Mouse (Mus musculus) layer of hippocampus, postnatal 25 days (tissue): ENCODE measurements at regions not wholly inside any gene's neighbourhood (a gene's known extent, or its start where the extent isn't known, plus 50 kb on each side); places are given as distances from the start of the nearest gene placed in this dataset.
A peak's percentile ranks its signal among the peaks of the same experiment; 100 is the strongest.

Experiments
- DNase-seq, 2 experiments: peaks; one replicate each; pipeline ENCODE4 v3.0.0; 2022; ENCODE audit warnings: mixed read lengths in 2 of 2, low spot score in 1 of 2; ENCODE audit errors: extremely low spot score in 1 of 2

DNA sequence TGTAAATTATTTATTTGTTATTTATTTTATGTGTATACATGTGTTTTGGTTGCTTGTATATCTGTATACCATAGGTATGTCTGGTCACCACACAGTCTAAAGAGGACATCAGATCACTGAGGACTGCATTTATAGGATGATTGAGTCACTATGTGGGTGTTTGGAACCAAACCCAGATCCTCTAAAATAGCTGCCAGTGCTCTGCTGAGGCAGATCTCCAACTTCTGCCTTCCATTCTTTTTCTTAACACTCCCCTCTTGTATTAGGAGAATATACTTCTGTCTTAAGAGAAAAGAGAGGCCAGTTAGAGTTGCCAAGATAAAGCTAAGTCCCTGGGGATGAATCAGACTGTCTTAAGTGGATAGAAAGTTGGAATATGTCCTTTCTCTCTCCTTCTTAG lies 424.2 kb downstream of the Cntn6 start:
- no peak for DNase-seq

DNA sequence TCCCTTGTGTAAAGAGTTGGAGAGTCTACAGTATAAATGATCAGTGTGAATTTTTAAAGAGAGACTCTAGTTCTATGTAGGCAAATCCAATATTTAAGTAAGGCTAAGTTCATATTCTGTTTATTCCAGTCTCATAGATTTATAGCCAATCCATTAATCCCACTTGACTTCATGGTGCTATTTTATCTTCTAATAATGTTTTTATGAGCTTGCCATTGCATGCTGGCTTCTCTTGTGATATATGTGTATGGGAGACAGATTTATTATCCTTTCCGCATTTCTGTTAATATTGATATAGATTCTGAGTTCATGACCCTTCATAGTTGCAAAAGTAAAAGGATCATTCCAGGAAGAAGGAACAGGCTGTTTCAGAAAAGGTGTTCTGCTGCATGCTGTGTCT lies 430.0 kb downstream of the Cntn6 start:
- no peak for DNase-seq

DNA sequence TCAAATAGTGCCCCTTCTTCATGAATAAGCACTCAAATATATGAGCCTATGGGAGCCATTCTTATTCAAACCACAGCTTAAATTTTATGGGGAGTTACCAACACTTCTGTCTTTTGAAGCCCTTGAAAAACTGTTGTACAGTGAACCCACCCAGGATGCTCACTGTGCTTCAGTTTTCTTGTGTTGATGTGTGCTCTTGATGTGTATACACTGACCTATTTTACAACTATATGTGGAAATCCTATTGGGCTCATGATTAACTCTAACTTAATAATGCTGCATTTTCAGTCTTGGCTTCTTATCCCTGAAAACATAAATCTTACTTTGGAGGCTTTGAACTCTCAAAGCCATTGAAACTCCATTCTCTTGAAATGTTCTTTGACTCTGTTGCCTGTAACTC lies 433.5 kb downstream of the Cntn6 start:
- DNase-seq, result no peak

DNA sequence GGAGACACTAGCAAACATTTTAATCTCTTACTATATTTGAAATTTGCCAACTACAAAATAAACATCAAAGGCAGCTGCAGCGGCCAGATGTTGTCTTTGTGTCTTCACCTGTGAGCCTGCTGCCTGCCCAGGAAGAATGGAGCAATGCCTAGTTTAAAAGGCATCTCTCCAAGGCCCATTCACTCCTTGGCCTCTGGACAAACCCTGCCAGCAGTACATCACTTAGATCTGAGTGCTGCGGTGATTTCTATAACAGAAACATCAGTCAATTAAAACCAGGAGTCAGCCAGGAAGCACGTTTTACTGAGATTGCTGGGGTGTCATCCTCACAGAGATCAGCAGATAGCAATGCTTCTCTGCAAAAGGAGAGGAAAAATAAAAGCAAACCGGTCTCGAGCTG lies 437.7 kb downstream of the Cntn6 start:
- no peak for DNase-seq

DNA sequence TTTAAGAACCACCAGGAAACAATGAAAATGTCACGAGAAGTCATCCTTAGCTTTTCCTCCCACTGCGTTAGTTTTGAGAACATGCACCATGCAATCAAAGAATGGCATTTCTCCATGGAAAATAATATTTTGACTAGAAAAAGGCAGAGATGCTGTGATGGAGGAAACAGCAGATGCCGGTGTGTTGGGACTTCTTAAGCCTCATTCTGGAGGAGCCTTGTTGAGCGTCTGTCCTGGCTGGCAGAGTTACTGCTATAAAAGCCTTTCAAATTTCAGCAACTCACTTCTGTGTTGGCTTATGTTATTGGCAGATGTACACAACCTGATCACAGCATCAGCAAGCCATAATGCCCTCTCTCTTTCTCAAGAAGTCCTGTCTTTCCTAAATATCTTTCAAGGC lies 439.6 kb downstream of the Cntn6 start:
- DNase-seq, result no peak

DNA sequence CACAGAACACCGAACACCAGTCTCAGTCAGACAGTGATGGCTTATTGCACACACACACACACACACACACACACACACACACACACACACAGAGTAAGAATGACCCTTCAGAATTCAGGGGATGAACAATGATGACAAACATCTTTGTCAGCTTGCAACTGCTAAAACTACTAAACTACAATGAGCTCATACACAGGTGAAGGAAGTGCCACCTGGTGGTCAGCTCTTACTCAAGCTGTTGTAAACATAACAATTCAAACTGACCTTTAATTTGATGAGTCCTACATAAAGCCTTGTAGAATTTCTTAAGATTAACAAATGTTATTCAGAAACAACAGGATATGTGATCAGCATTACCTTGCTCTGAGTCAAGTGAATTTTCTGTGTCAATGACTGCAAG lies 446.5 kb downstream of the Cntn6 start:
- DNase-seq, result no peak

DNA sequence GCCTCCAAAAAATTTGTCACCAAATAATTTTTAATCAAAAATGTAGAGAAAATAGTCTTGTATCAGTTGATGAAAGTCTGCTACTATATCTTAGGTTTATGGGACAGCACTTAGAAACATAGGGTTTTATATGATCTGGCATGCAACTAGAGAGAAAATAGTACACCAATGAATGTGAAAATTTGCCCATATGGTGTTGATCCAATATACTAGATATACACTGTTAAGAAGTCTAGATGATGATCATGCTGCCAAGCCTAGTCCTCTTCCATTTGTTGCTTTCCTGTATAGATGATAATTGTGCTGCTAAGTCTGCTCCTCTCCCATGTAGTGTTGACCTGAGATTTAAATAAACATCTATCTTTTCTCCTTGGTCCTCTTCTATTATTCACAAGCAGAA lies 481.9 kb downstream of the Cntn6 start:
- DNase-seq, result no peak

DNA sequence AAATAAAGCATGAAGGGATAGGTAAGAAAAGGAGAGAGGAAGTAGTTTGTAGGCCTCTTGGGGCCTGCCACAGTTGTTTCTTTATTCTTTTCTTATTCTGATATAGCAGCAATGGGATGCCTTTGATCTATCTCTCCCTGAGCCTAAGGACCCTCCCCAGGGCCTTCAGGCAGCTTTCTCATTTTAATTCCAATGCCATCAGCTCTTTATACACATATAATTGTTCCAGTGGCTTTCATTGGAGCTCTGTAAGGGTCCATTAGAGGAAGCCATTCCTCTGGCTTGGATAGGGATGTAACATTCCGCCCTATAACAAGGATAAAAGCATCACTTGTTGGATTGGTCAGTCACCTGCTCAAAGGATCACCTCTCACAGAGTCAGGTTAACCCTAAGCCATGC lies 491.6 kb downstream of the Cntn6 start:
- no peak for DNase-seq

DNA sequence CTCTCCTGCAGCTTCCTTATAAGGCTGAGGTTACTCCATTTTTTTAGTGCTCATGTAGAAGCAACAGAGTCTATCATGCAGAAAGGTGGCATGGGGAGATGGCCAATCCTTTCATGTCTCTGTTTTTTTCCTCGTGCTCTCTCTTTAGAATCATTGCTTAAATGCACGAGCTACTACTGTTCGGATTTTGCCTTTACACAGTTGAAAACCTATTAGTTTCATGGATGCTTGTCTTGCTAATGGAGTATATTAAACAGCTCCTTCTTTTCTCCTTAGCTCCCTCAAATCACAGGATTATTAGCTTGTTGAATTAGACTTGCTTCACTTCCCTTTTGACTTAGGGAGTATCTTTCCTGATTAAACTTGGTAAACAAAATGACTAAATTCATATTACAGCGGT lies 497.3 kb downstream of the Cntn6 start:
- no peak for DNase-seq

DNA sequence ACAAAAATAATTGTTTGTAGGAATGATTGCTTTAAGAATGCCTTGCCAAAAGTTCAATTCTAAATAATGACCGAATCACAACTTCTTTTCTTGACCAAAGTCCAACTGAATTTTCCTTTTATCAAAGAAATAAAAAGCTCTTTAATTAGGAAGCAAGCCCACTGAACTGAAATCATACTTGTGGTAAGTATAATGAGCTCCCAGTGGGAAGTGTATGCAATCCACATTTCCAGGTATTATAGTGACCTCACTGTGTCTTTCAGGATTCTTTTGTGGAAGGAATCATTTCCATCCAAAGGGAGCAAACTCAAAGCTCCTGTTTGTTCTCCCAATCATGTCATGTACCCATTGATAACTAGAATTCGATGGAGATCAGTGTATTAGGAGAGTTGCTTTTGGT lies 497.8 kb downstream of the Cntn6 start:
- no peak for DNase-seq

DNA sequence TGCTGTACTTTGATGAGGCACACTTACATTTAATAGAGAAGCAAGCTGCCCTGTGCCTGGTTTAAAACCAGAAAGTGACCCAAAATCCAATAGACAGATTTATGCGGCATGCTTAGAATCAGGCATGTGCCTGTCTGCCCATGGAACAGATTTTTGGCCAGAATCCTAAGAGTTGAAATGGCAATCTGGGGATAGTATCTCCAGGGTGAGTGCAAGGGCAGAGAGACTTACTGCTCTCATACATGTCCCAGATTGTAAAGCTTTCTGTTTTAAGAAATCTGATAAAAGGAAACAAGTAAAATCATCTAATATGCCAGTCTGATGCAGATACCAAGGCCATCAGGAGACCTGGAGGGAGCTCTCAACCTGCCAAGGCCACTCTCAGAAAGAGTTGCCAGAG lies 507.0 kb downstream of the Cntn6 start:
- no peak for DNase-seq

DNA sequence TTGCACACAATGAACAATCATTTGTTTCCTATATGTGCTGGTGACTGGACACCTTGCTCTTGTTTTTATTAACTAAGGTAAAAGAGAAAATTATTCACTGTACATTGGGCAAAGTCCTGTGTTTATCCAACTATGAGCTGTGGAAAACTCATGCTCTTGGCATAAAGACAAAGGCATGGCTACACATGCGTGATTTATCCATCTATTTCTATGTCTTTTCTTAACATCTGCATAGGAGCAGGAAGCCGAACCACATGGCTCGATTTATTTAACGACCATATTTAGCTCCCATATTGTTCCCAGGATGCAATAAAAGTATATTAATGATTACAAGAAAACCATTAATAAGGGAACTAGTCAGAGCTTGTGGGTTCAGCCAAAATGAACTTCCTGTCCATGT lies 528.1 kb downstream of the Cntn6 start:
- DNase-seq, result no peak

DNA sequence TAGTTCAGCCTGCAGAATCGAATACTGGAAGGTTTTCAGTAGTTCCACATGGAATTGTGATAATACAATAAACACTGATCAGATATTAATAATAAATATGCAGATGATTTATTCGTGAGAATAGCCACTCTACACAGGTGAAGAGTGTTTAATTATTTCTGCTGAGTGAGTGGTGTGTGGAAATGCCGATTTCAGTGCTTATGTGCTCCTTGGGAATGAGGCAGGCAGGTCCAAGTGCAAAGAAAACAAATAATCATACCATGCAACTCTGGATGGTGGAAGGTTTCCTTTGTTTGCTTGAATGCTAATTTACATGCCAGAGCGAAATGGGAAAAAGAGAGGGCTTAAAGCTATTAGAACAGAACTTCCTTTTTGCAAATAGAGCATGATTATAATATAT lies 528.6 kb downstream of the Cntn6 start:
- DNase-seq, result no peak

DNA sequence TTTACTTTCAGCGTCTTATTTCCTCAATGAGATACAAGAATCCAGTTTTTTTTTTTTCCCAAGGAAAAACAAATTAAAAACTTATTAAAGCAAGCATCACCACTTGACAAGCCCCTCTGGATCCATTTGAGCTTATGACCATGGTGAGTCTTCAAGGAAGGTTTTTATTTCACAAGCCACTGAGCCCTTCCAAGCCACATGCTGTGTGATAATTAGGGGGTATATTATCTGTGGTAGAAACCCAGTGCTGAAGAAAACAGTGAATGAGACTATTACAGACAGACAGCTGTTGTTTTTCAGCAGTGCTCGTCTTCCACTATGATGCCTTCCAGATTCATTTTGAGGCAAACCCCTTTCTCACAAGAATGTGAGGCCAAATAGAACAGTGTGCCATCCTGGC lies 573.6 kb downstream of the Cntn6 start:
- DNase-seq, result no peak

DNA sequence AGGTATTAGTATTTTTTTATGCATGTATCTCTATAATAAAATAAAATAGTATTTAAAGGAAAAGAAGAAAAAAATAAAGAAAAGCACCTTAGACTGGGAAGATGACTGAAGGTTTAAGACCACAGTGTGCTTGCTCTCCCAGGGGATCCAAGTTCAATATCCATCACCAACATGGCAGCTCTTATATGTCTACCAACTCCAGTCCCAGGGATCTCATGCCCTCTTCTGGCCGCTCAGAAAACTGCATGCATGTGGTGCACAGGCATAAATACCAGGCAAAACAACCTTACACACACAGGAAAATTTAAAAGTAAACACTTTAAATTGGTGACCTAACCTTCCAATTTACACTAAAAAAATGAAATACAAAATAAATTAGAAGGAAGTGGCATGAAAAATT lies 586.6 kb upstream of the Cntn4 start:
- DNase-seq, result peak in 1 of 2 experiments; percentile 47
